Mouse (Mus musculus) hindbrain, embryonic 14.5 days (tissue): ENCODE results near the gene Ube2s. TPM values are rescaled to one million over a fixed set of nuclear protein-coding genes. Genes with fewer than 3 reads are reported as not detected.
"Not testable (repeated sequence)": the region's sequence is repeated elsewhere in the genome, so short reads cannot be mapped to it uniquely, and the experiment has no call there.

Experiments used
- ATAC-seq: fragments of 200-750 bp; cut with Nextera tagmentation; 2 replicates; pipeline ENCODE4 v1.8.0; 2017; ENCODE audit warnings: moderate number of reproducible peaks, mild to moderate bottlenecking, moderate TSS enrichment, moderate library complexity; ENCODE audit not compliant: low FRiP score
- DNase-seq: peaks from one replicate; pipeline ENCODE4 v3.0.0-alpha.2; 2015; ENCODE audit warnings: low spot score
- H3K27ac ChIP-seq: fragments of 300-500 bp; sonication (generic); 2 replicates; pipeline ENCODE4 v1.5.1; 2014; ENCODE audit warnings: mild to moderate bottlenecking, moderate library complexity
- H3K27me3 ChIP-seq: fragments of 300-500 bp; sonication (generic); 2 replicates; pipeline ENCODE4 v1.6.1; 2014; ENCODE audit warnings: mild to moderate bottlenecking, low read length, mixed read lengths; ENCODE audit not compliant: control insufficient read depth, insufficient read depth
- H3K36me3 ChIP-seq: fragments of 300-500 bp; sonication (generic); replicated peaks from 2 replicates; pipeline ENCODE4 v1.6.1; 2014; ENCODE audit not compliant: control insufficient read depth, insufficient read depth
- H3K4me1 ChIP-seq: fragments of 300-500 bp; sonication (generic); replicated peaks from 2 replicates; pipeline ENCODE4 v1.6.1; 2014; ENCODE audit warnings: antibody characterized with exemption, low read length, mixed read lengths; ENCODE audit not compliant: control insufficient read depth, insufficient read depth
- H3K4me2 ChIP-seq: fragments of 300-500 bp; sonication (generic); replicated peaks from 2 replicates; pipeline ENCODE4 v1.6.1; 2014; ENCODE audit warnings: mild to moderate bottlenecking, moderate library complexity
- H3K4me3 ChIP-seq: fragments of 300-500 bp; sonication (generic); replicated peaks from 2 replicates; pipeline ENCODE4 v1.5.1; 2014; ENCODE audit warnings: mild to moderate bottlenecking, low read length
- H3K9ac ChIP-seq: fragments of 300-500 bp; sonication (generic); 2 replicates; pipeline ENCODE4 v1.6.1; 2014
- H3K9me3 ChIP-seq: fragments of 300-500 bp; sonication (generic); 2 replicates; pipeline ENCODE4 v1.6.1; 2016; ENCODE audit warnings: low read length; ENCODE audit not compliant: control insufficient read depth
- WGBS: fragments of 180-500 bp; shearing (Covaris S2); extraction: QIAGEN DNeasy Blood & Tissue Kit; methylation state at CpG from one replicate; pipeline ENCODE4 v1.1.7; 2014; 5-methylcytosine and 5-hydroxymethylcytosine counted together
- polyA plus RNA-seq: library from polyadenylated mRNA; unstranded; fragments of >200 nt; fragmentation: Nextera tagmentation; extraction: Ambion mirVana; gene quantifications from 2 replicates; pipeline ENCODE4 v1.2.1, GENCODE M21; 2014

Ube2s gene
- polyA plus RNA-seq, 1 experiment from 2014 or later, result 285 TPM

GRCm38 (mm10) chr7:4825365-4825764, 13.0 kb upstream of the Ube2s start:
- Histone ChIP-seq H3K27me3 (no peaks in the 10 kb centered on the region), H3K4me1 (no peaks in the 10 kb centered on the region), H3K27ac (no peak overlapping the region), H3K9ac (no peak overlapping the region), H3K4me2 (no peak overlapping the region), H3K36me3 (peaks cover 35% of the 10 kb centered on the region), H3K9me3 (no peaks in the 10 kb centered on the region), H3K4me3 (no peak overlapping the region)
- ATAC-seq, result no peak
- DNase-seq, result no peak
- WGBS, result 60% methylated on average over 4 of the region's 4 CpGs

DNA sequence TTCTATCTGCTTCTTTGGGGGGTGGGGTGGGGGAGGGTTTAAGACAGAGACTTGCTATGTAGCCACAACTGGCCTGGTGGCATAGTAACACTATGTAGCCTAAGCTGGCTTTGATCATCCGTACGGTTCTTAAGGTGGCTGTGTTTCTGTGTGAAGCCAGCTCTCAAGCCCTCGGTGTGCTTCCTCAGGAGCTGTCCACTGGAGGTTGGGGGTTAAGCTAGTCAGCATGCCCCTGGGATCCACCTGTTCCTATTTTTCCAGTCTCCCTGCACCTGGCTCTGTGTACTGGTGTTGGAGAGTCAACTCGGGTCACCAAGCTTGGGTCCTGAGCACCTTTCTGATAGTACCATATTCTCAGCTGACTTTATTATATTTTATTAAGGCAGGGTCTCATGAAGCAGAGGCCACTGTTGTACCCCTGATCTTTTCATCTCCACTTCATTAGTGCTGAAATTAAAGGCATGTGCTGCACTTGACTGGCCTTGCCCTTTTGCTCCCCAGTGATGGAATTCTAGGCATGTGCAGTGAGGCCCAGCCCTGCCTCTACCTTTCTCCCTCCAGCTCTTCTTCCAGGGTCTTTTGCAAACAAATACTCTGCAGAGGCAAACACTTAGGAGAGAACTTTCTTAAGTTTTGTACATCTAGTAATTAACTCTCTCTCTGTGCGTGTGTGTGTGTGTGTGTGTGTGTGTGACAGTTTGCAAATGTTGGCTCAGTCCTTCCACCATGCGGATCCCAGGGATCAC, 9.9 kb upstream of the Ube2s start:
- ATAC-seq (no peak), DNase-seq (no peak)
- Histone ChIP-seq H3K9me3 (no peaks in the 10 kb centered on the region), H3K36me3 (peaks cover 7% of the 10 kb centered on the region; the same call in 1 of the 2 replicates), H3K4me2 (no peak overlapping the region), H3K27ac (no peak overlapping the region), H3K4me1 (no peaks in the 10 kb centered on the region), H3K27me3 (no peaks in the 10 kb centered on the region), H3K4me3 (no peak overlapping the region), H3K9ac (no peak overlapping the region)
- WGBS, result 74% methylated on average over 6 of the region's 6 CpGs

GRCm38 (mm10) chr7:4821690-4822089, 9.3 kb upstream of the Ube2s start:
- DNase-seq (no peak), ATAC-seq (no peak)

DNA sequence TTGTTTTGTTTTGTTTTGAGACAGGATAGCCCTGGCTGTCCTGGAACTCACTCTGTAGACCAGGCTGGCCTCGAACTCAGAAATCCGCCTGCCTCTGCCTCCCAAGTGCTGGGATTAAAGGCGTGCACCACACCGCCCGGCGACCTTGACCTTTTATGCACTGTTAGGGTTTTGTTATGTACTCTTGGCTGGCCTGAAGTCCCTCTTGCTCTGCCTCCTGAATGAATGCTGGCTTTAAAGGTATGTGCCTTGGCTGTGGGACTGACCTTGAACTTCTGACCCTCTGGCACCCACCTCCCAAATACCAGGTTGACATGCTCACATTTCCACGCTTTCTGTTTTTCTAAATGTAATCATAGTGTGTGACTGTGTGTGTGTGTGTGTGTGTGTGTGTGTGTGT, 8.5 kb upstream of the Ube2s start:
- DNase-seq, H3K4me2 ChIP-seq, H3K4me1 ChIP-seq, H3K9me3 ChIP-seq, H3K4me3 ChIP-seq, H3K27me3 ChIP-seq, H3K27ac ChIP-seq, H3K9ac ChIP-seq, ATAC-seq, H3K36me3 ChIP-seq: not testable (repeated sequence)
- WGBS, result 91% methylated on average over 7 of the region's 7 CpGs

More at GRCm38 (mm10) chr7:4821690-4822089, 9.3 kb upstream of the Ube2s start:
- WGBS, result 86% methylated on average over 4 of the region's 4 CpGs
- Histone ChIP-seq H3K27me3 (no peaks in the 10 kb centered on the region), H3K9me3 (no peaks in the 10 kb centered on the region), H3K27ac (no peak overlapping the region), H3K9ac (no peak overlapping the region), H3K4me3 (no peak overlapping the region), H3K4me2 (no peak overlapping the region), H3K4me1 (no peaks in the 10 kb centered on the region), H3K36me3 (0 out of 2 replicates have a peak, but pooled peaks cover 3% of the 10 kb centered on the region)

DNA sequence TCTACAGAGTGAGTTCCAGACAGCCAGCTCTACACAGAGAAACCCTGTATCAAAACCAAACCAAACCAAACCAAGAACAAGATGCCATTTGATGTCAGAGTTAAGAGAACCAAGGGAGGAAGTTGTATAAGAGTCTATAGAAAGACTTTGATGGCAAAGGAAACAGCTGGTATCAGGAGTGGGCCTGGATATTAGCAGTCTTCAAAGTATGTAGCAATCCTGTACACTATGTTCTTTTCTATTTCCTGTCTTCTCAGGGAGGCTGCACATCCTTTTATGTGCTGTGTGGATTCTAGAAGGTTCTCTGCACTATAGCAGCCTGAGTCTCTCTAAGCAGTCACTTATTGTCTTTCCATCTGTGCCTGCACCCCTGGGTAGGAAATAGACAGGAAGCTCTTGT, 4.2 kb upstream of the Ube2s start:
- Histone ChIP-seq H3K4me2 (no peak overlapping the region), H3K27ac (no peak overlapping the region), H3K4me1 (peaks cover 6% of the 10 kb centered on the region), H3K27me3 (no peaks in the 10 kb centered on the region), H3K4me3 (no peak overlapping the region), H3K36me3 (no peaks in the 10 kb centered on the region), H3K9me3 (no peaks in the 10 kb centered on the region), H3K9ac (no peak overlapping the region)
- no peak for DNase-seq
- no peak for ATAC-seq

- Histone ChIP-seq H3K9ac (peak overlapping the region; percentile 53), H3K4me2 (peak overlapping the region; percentile 91), H3K27ac (peak overlapping the region; percentile 63), H3K4me1 (peaks cover 21% of the 10 kb centered on the region), H3K4me3 (peak overlapping the region; percentile 86), H3K27me3 (no peaks in the 10 kb centered on the region), H3K9me3 (no peaks in the 10 kb centered on the region), H3K36me3 (peaks cover 22% of the 10 kb centered on the region)
- DNase-seq (no peak), ATAC-seq (no peak)
- WGBS, result 25% methylated on average over 8 of the region's 8 CpGs
Measured at GRCm38 (mm10) chr7:4813105-4813791, 858 bp upstream of the Ube2s start.

GRCm38 (mm10) chr7:4811842-4812302, 518 bp downstream of the Ube2s start:
- WGBS, result under 1% methylated on average over 20 of the region's 36 CpGs
- ATAC-seq (no peak; the same call in 1 of the 2 replicates), DNase-seq (no peak)
- Histone ChIP-seq H3K36me3 (peaks cover 32% of the 10 kb centered on the region), H3K9ac (peak overlapping the region; percentile 94), H3K4me1 (peaks cover 21% of the 10 kb centered on the region), H3K4me2 (peak overlapping the region; percentile 91), H3K27ac (peak overlapping the region; percentile 95), H3K4me3 (peak overlapping the region; percentile 86), H3K9me3 (no peaks in the 10 kb centered on the region), H3K27me3 (no peaks in the 10 kb centered on the region)

DNA sequence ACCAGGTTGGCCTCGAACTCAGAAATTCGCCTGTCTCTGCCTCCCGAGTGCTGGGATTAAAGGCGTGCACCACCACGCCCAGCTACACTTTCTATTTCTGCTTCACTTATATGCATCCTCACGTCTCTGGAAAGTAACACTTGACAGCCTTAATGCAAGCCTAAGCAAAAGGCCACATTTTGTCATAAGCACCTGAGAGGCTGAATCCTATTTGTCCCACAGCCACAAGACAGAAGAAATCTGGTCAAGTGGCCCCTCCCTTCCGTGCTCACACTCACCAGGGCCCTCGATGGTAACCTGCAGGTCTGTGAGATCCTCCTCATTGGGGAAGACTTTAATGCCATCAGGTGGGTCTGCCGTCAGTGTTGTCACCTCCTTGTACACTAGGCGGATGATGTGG, 1.3 kb downstream of the Ube2s start:
- not testable (repeated sequence) for ATAC-seq, DNase-seq, H3K27me3 ChIP-seq, H3K9me3 ChIP-seq
- peaks cover 39% of the 10 kb centered on the region for H3K36me3 ChIP-seq
- H3K4me1 ChIP-seq, result peaks cover 21% of the 10 kb centered on the region
- H3K4me3 ChIP-seq, result peak overlapping the region; percentile 86
- peak overlapping the region; percentile 95 for H3K27ac ChIP-seq
- peak overlapping the region; percentile 94 for H3K9ac ChIP-seq
- 45% methylated on average over 10 of the region's 10 CpGs for WGBS
- peak overlapping the region; percentile 91 for H3K4me2 ChIP-seq

DNA sequence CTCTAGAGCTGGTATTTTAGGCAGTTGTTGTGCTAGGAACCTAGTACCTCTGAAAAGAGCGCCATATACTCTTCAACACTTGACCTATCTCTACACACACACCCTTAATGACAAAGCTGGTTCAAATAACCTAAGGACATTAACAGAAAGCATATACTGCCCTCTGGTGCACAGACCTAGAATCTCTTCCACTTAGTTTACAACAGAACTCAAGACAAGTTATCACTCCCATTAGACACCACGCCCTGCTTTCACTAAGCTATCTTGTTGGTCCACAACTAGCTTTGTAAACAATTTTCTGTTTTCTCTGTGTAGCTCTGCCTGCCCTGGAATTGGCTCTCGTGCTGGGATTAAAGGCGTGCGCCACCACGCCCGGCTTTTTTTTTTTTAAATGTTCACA, 5.7 kb downstream of the Ube2s start:
- Histone ChIP-seq H3K4me3 (no peak overlapping the region), H3K27me3 (no peaks in the 10 kb centered on the region), H3K4me2 (no peak overlapping the region), H3K4me1 (peaks cover 14% of the 10 kb centered on the region), H3K9ac (no peak overlapping the region), H3K27ac (no peak overlapping the region), H3K9me3 (no peaks in the 10 kb centered on the region), H3K36me3 (peaks cover 52% of the 10 kb centered on the region)
- WGBS, result 93% methylated on average over 7 of the region's 7 CpGs
- ATAC-seq, result no peak
- DNase-seq, result peak; percentile 73
